Mouse (Mus musculus) liver, embryonic 12.5 days (tissue): ENCODE results near the gene Myd88. TPM values are rescaled to one million over a fixed set of nuclear protein-coding genes. Genes with fewer than 3 reads are reported as not detected.

Experiments
- ATAC-seq: fragments of 200-750 bp; cut with Nextera tagmentation; 2 replicates; pipeline ENCODE4 v1.8.0; 2017; ENCODE audit warnings: moderate number of reproducible peaks, mild to moderate bottlenecking, moderate library complexity
- H3K27ac ChIP-seq: fragments of 300-500 bp; sonication (generic); 2 replicates; pipeline ENCODE4 v1.5.1; 2016; ENCODE audit warnings: mild to moderate bottlenecking
- H3K27me3 ChIP-seq: fragments of 300-500 bp; sonication (generic); replicated peaks from 2 replicates; pipeline ENCODE4 v1.6.1; 2016; ENCODE audit warnings: mild to moderate bottlenecking, moderate library complexity
- H3K36me3 ChIP-seq: fragments of 300-500 bp; sonication (generic); 2 replicates; pipeline ENCODE4 v1.6.1; 2016; ENCODE audit warnings: mild to moderate bottlenecking, moderate library complexity
- H3K4me1 ChIP-seq: fragments of 300-500 bp; sonication (generic); 2 replicates; pipeline ENCODE4 v1.6.1; 2016
- H3K4me2 ChIP-seq: fragments of 300-500 bp; sonication (generic); 2 replicates; pipeline ENCODE4 v1.6.1; 2016; ENCODE audit warnings: mild to moderate bottlenecking, moderate library complexity
- H3K4me3 ChIP-seq: fragments of 300-500 bp; sonication (generic); 2 replicates; pipeline ENCODE4 v1.5.1; 2016; ENCODE audit warnings: mild to moderate bottlenecking, moderate library complexity
- H3K9ac ChIP-seq: fragments of 300-500 bp; sonication (generic); 2 replicates; pipeline ENCODE4 v1.6.1; 2016; ENCODE audit warnings: mild to moderate bottlenecking, moderate library complexity
- H3K9me3 ChIP-seq: fragments of 300-500 bp; sonication (generic); replicated peaks from 2 replicates; pipeline ENCODE4 v1.6.1; 2016; ENCODE audit warnings: mild to moderate bottlenecking, moderate library complexity
- WGBS: fragments of 180-500 bp; shearing (Covaris S2); methylation state at CpG from one replicate; pipeline ENCODE4 v1.1.7; 2016; ENCODE audit not compliant: insufficient replicate concordance; 5-methylcytosine and 5-hydroxymethylcytosine counted together
- polyA plus RNA-seq: library from polyadenylated mRNA; unstranded; fragments of >200 nt; fragmentation: Nextera tagmentation; extraction: Ambion mirVana; gene quantifications from 2 replicates; pipeline ENCODE4 v1.2.1, GENCODE M21; 2016

The Myd88 gene
- polyA plus RNA-seq, 1 experiment from 2014 or later, result 22.2 TPM

GRCm38 (mm10) chr9:119321392-119322229 is 19.6 kb downstream of the Myd88 start:
- WGBS, result under 1% methylated on average over 59 of the region's 59 CpGs
- Histone ChIP-seq H3K27ac (peak overlapping the region; percentile 97), H3K4me3 (peak overlapping the region; percentile 95), H3K9me3 (no peaks in the 10 kb centered on the region), H3K4me1 (peaks cover 34% of the 10 kb centered on the region), H3K27me3 (no peaks in the 10 kb centered on the region), H3K4me2 (peak overlapping the region; percentile 99), H3K9ac (peak overlapping the region; percentile 96), H3K36me3 (peaks cover 4% of the 10 kb centered on the region; the same call in 1 of the 2 replicates)
- ATAC-seq, result peak; percentile 11

GRCm38 (mm10) chr9:119320946-119321345 is 20.3 kb downstream of the Myd88 start:
- Histone ChIP-seq H3K9me3 (no peaks in the 10 kb centered on the region), H3K4me3 (peak overlapping the region; percentile 95), H3K4me1 (peaks cover 35% of the 10 kb centered on the region), H3K27me3 (no peaks in the 10 kb centered on the region), H3K36me3 (peaks cover 4% of the 10 kb centered on the region; the same call in 1 of the 2 replicates), H3K9ac (peak overlapping the region; percentile 96), H3K27ac (no peak overlapping the region), H3K4me2 (peak overlapping the region; percentile 99)
- 11% methylated on average over 7 of the region's 7 CpGs for WGBS
- no peak for ATAC-seq

GRCm38 (mm10) chr9:119320446-119320845 is 20.8 kb downstream of the Myd88 start:
- peak overlapping the region; percentile 95 for H3K4me3 ChIP-seq
- H3K9me3 ChIP-seq, result no peaks in the 10 kb centered on the region
- no peaks in the 10 kb centered on the region for H3K27me3 ChIP-seq
- no peak overlapping the region for H3K27ac ChIP-seq
- 74% methylated on average over 7 of the region's 7 CpGs for WGBS
- H3K4me2 ChIP-seq, result peak overlapping the region; percentile 99
- peak overlapping the region; percentile 96 for H3K9ac ChIP-seq
- no peak for ATAC-seq
- peaks cover 4% of the 10 kb centered on the region; the same call in 1 of the 2 replicates for H3K36me3 ChIP-seq
- H3K4me1 ChIP-seq, result peaks cover 38% of the 10 kb centered on the region

- H3K4me1 ChIP-seq, result peaks cover 35% of the 10 kb centered on the region
- 79% methylated on average over 1 of the region's 1 CpGs for WGBS
- H3K36me3 ChIP-seq, result peaks cover 4% of the 10 kb centered on the region; the same call in 1 of the 2 replicates
- H3K4me3 ChIP-seq, result no peak overlapping the region
- H3K27me3 ChIP-seq, result no peaks in the 10 kb centered on the region
- no peak overlapping the region for H3K27ac ChIP-seq
- ATAC-seq, result no peak
- H3K9ac ChIP-seq, result no peak overlapping the region
- H3K4me2 ChIP-seq, result no peak overlapping the region
- H3K9me3 ChIP-seq, result no peaks in the 10 kb centered on the region
Measured at GRCm38 (mm10) chr9:119318891-119319290, 22.3 kb downstream of the Myd88 start.

GRCm38 (mm10) chr9:119313096-119313495 is 28.1 kb downstream of the Myd88 start:
- no peak overlapping the region for H3K4me2 ChIP-seq
- 89% methylated on average over 10 of the region's 10 CpGs for WGBS

GRCm38 (mm10) chr9:119309067-119309466 is 32.1 kb downstream of the Myd88 start:
- no peak overlapping the region for H3K27ac ChIP-seq
- no peak for ATAC-seq
- H3K4me3 ChIP-seq, result no peak overlapping the region
- peaks cover 22% of the 10 kb centered on the region for H3K4me1 ChIP-seq
- H3K9me3 ChIP-seq, result no peaks in the 10 kb centered on the region
- no peaks in the 10 kb centered on the region for H3K27me3 ChIP-seq
- H3K4me2 ChIP-seq, result no peak overlapping the region
- H3K9ac ChIP-seq, result no peak overlapping the region
- peaks cover 6% of the 10 kb centered on the region for H3K36me3 ChIP-seq
- 76% methylated on average over 1 of the region's 1 CpGs for WGBS

More at GRCm38 (mm10) chr9:119313096-119313495, 28.1 kb downstream of the Myd88 start:
- Histone ChIP-seq H3K27ac (no peak overlapping the region), H3K9ac (no peak overlapping the region), H3K4me3 (no peak overlapping the region), H3K36me3 (peaks cover 3% of the 10 kb centered on the region; the same call in 1 of the 2 replicates), H3K4me1 (peaks cover 25% of the 10 kb centered on the region), H3K27me3 (no peaks in the 10 kb centered on the region), H3K9me3 (no peaks in the 10 kb centered on the region)
- ATAC-seq, result no peak

- Histone ChIP-seq H3K4me2 (no peak overlapping the region), H3K4me3 (no peak overlapping the region), H3K9ac (no peak overlapping the region), H3K4me1 (peaks cover 17% of the 10 kb centered on the region), H3K9me3 (no peaks in the 10 kb centered on the region), H3K36me3 (peaks cover 30% of the 10 kb centered on the region), H3K27ac (no peak overlapping the region), H3K27me3 (no peaks in the 10 kb centered on the region)
- ATAC-seq, result no peak
- WGBS, result 91% methylated on average over 7 of the region's 7 CpGs
Measured at GRCm38 (mm10) chr9:119305863-119306262, 35.3 kb downstream of the Myd88 start.

GRCm38 (mm10) chr9:119298563-119298962 is 42.6 kb downstream of the Myd88 start:
- H3K36me3 ChIP-seq, result peaks cover 44% of the 10 kb centered on the region
- H3K4me1 ChIP-seq, result 0 out of 2 replicates have a peak, but pooled peaks cover 13% of the 10 kb centered on the region
- H3K9ac ChIP-seq, result no peak overlapping the region
- H3K9me3 ChIP-seq, result no peaks in the 10 kb centered on the region
- no peak overlapping the region for H3K27ac ChIP-seq
- H3K4me2 ChIP-seq, result no peak overlapping the region
- WGBS, result 82% methylated on average over 3 of the region's 3 CpGs
- ATAC-seq, result no peak
- no peaks in the 10 kb centered on the region for H3K27me3 ChIP-seq
- no peak overlapping the region for H3K4me3 ChIP-seq

GRCm38 (mm10) chr9:119297696-119298095 is 43.5 kb downstream of the Myd88 start:
- Histone ChIP-seq H3K4me3 (no peak overlapping the region), H3K27me3 (no peaks in the 10 kb centered on the region), H3K36me3 (peaks cover 37% of the 10 kb centered on the region), H3K9me3 (no peaks in the 10 kb centered on the region), H3K9ac (no peak overlapping the region), H3K4me2 (no peak overlapping the region), H3K27ac (no peak overlapping the region), H3K4me1 (0 out of 2 replicates have a peak, but pooled peaks cover 13% of the 10 kb centered on the region)
- ATAC-seq, result no peak
- 71% methylated on average over 6 of the region's 6 CpGs for WGBS

- ATAC-seq, result peak; percentile 80
- H3K27ac ChIP-seq, result no peak overlapping the region
- no peaks in the 10 kb centered on the region for H3K9me3 ChIP-seq
- no peak overlapping the region for H3K4me3 ChIP-seq
- H3K9ac ChIP-seq, result no peak overlapping the region
- no peak overlapping the region for H3K4me2 ChIP-seq
- H3K27me3 ChIP-seq, result no peaks in the 10 kb centered on the region
- peaks cover 12% of the 10 kb centered on the region for H3K4me1 ChIP-seq
- peaks cover 43% of the 10 kb centered on the region for H3K36me3 ChIP-seq
- WGBS, result 45% methylated on average over 3 of the region's 3 CpGs
Measured at GRCm38 (mm10) chr9:119290791-119291190, 50.4 kb downstream of the Myd88 start.
